Mouse (Mus musculus) midbrain, embryonic 13.5 days (tissue): Measurements from ENCODE around the gene A930004D18Rik. TPM values are rescaled to one million over a fixed set of nuclear protein-coding genes. Genes with fewer than 3 reads are reported as not detected.

Source experiments
- ATAC-seq: fragments of 200-750 bp; cut with Nextera tagmentation; 2 replicates; pipeline ENCODE4 v1.8.0; 2017; ENCODE audit warnings: mild to moderate bottlenecking, moderate TSS enrichment, moderate library complexity
- H3K27ac ChIP-seq: fragments of 300-500 bp; sonication (generic); 2 replicates; pipeline ENCODE4 v1.5.1; 2015; ENCODE audit warnings: inconsistent platforms, mild to moderate bottlenecking, moderate library complexity
- H3K27me3 ChIP-seq: fragments of 300-500 bp; sonication (generic); 2 replicates; pipeline ENCODE4 v1.6.1; 2015; ENCODE audit warnings: mild to moderate bottlenecking, inconsistent platforms
- H3K36me3 ChIP-seq: fragments of 300-500 bp; sonication (generic); 2 replicates; pipeline ENCODE4 v1.6.1; 2015; ENCODE audit warnings: mild to moderate bottlenecking, inconsistent platforms
- H3K4me1 ChIP-seq: fragments of 300-500 bp; sonication (generic); replicated peaks from 2 replicates; pipeline ENCODE4 v1.6.1; 2015; ENCODE audit warnings: inconsistent platforms
- H3K4me2 ChIP-seq: fragments of 300-500 bp; sonication (generic); replicated peaks from 2 replicates; pipeline ENCODE4 v1.6.1; 2015; ENCODE audit warnings: moderate library complexity, mild to moderate bottlenecking, inconsistent platforms
- H3K4me3 ChIP-seq: fragments of 300-500 bp; sonication (generic); replicated peaks from 2 replicates; pipeline ENCODE4 v1.5.1; 2015; ENCODE audit warnings: mild to moderate bottlenecking, inconsistent platforms
- H3K9ac ChIP-seq: fragments of 300-500 bp; sonication (generic); replicated peaks from 2 replicates; pipeline ENCODE4 v1.6.1; 2015; ENCODE audit warnings: mild to moderate bottlenecking, inconsistent platforms
- H3K9me3 ChIP-seq: fragments of 300-500 bp; sonication (generic); 2 replicates; pipeline ENCODE4 v1.6.1; 2016; ENCODE audit warnings: mild to moderate bottlenecking, inconsistent platforms
- WGBS: fragments of 180-500 bp; shearing (Covaris S2); methylation state at CpG from one replicate; pipeline ENCODE4 v1.1.7; 2015; 5-methylcytosine and 5-hydroxymethylcytosine counted together
- polyA plus RNA-seq: library from polyadenylated mRNA; unstranded; fragments of >200 nt; fragmentation: Nextera tagmentation; extraction: Ambion mirVana; gene quantifications from 2 replicates; pipeline ENCODE4 v1.2.1, GENCODE M21; 2015

The A930004D18Rik gene
- polyA plus RNA-seq, 1 experiment from 2014 or later, result 17.1 TPM

DNA sequence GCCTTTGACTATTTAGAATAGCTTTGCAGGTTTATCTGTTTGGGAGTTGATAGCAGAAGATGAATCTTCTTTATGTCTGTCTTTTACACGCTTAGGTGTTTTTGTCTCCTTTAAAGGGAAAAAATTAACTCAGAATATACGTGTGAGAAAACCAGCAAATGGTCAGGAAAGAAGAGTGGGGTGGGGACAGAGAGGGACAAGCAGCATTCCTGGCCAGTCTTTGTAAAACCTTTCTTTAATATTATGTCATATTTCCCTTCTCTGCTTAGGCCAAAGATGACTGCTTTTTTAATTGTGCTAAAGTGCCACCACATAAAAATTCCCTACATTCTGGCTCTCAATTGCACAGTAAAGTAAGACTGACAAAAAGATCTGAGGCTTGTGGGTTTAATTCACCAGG, 21.5 kb upstream of the A930004D18Rik start:
- Histone ChIP-seq H3K4me3 (peak overlapping the region; percentile 5; the same call in 1 of the 2 replicates), H3K36me3 (no peaks in the 10 kb centered on the region), H3K9me3 (no peaks in the 10 kb centered on the region), H3K27me3 (no peaks in the 10 kb centered on the region), H3K27ac (no peak overlapping the region), H3K4me1 (peaks cover 30% of the 10 kb centered on the region), H3K9ac (peak overlapping the region; percentile 97), H3K4me2 (peak overlapping the region; percentile 90)
- no peak for ATAC-seq
- 15% methylated on average over 2 of the region's 2 CpGs for WGBS

DNA sequence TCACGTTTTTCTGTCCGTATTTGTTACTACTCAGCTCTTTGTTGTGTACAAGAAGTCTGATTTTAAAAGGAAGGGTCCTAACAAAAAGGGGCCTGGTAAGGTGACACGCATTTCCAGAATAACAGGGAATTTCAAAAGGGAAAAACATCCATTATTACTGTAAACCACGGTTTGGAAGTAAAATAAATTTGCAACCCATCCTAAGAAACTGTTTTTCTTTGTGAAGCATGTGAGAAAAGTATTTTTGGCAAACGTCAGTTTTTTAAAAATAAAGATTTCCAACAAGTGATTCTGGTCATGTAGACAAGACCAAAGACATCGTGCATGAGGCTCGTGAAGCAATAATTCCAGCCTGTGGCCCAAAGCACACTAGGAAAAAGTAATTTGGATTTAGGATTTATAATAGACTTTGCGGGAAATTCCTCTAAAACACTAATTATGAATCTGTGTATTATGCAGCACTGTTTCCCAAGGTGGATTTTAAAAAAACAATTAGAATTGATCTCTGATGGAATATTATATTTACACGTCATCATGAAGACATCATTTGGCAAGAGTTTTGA, 20.7 kb upstream of the A930004D18Rik start:
- 3% methylated on average over 9 of the region's 9 CpGs for WGBS
- Histone ChIP-seq H3K27me3 (no peaks in the 10 kb centered on the region), H3K4me1 (peaks cover 36% of the 10 kb centered on the region), H3K9me3 (no peaks in the 10 kb centered on the region), H3K4me3 (peak overlapping the region; percentile 56), H3K27ac (peak overlapping the region; percentile 99), H3K4me2 (peak overlapping the region; percentile 90), H3K9ac (peak overlapping the region; percentile 97), H3K36me3 (no peaks in the 10 kb centered on the region)
- ATAC-seq, result no peak

DNA sequence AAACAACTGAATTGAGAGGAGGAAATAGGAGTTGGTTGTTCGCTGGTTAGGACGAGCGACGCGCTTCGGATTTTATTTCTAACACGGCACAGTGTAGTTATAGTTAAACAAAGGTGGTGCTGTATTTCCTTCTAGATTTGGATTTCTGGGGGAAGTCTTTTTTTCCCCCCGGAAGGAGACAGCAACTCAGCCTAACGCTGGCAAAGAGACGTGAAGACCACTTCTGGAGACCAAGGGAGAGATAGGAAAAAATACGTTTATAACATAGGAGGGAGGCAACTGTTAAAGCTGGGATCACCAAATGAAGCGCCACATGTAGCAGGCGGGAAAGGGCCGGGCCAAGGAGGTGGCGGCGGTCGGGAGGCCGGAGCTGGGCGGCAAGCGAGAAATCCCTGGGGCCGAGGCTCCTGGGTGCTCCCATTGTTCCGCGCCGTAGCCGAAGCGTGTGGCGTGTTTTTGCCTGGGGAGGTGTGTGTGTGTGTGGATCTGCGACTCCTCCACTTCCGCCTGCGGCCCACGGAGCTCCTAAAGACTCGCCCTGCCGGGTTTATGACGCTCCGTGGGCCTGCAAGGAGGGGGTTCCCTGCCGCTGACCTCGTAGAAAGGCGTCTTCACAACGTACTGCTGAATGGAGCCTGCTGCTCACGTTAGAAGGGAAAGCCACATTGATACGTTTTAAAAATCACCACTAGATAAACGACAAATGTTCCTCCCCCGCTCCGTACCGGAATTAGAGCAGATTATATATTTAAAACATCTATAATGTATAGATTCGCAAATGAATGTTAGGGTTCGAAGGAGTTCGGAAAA, 20.0 kb upstream of the A930004D18Rik start:
- Histone ChIP-seq H3K4me2 (peak overlapping the region; percentile 90), H3K9me3 (no peaks in the 10 kb centered on the region), H3K4me3 (peak overlapping the region; percentile 56), H3K4me1 (peaks cover 40% of the 10 kb centered on the region), H3K36me3 (no peaks in the 10 kb centered on the region), H3K27me3 (no peaks in the 10 kb centered on the region), H3K9ac (peak overlapping the region; percentile 97), H3K27ac (peak overlapping the region; percentile 99)
- WGBS, result under 1% methylated on average over 48 of the region's 48 CpGs
- no peak for ATAC-seq

DNA sequence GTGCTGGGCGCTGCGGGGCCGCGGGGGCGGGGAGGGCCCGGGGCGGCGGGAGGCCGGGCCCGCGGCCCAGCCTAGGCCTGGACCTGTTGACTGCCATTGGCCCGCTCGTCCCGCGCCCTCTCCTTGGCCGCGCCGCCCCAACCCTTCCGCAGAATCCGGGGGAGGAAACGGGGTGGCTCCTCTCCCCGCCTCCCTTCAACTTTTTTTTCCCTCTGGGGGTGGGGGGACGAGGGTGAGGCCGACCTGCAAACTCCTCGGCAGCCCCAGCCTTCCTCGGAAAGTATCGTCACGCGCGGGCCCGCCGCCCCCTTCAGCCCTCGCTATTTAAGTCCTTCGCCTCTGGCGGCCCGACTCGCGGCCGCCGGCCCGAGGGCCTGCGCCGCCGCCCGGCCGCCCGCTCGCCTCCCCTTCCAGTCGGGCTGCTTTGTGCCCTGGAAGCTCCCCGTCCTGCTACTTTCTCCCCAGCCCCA, 19.3 kb upstream of the A930004D18Rik start:
- H3K36me3 ChIP-seq, result no peaks in the 10 kb centered on the region
- H3K9me3 ChIP-seq, result no peaks in the 10 kb centered on the region
- H3K4me2 ChIP-seq, result peak overlapping the region; percentile 90
- H3K4me3 ChIP-seq, result peak overlapping the region; percentile 56
- H3K4me1 ChIP-seq, result peaks cover 46% of the 10 kb centered on the region
- ATAC-seq, result peak; percentile 97
- H3K27me3 ChIP-seq, result no peaks in the 10 kb centered on the region
- under 1% methylated on average over 32 of the region's 50 CpGs for WGBS
- peak overlapping the region; percentile 97 for H3K9ac ChIP-seq
- peak overlapping the region; percentile 99 for H3K27ac ChIP-seq

DNA sequence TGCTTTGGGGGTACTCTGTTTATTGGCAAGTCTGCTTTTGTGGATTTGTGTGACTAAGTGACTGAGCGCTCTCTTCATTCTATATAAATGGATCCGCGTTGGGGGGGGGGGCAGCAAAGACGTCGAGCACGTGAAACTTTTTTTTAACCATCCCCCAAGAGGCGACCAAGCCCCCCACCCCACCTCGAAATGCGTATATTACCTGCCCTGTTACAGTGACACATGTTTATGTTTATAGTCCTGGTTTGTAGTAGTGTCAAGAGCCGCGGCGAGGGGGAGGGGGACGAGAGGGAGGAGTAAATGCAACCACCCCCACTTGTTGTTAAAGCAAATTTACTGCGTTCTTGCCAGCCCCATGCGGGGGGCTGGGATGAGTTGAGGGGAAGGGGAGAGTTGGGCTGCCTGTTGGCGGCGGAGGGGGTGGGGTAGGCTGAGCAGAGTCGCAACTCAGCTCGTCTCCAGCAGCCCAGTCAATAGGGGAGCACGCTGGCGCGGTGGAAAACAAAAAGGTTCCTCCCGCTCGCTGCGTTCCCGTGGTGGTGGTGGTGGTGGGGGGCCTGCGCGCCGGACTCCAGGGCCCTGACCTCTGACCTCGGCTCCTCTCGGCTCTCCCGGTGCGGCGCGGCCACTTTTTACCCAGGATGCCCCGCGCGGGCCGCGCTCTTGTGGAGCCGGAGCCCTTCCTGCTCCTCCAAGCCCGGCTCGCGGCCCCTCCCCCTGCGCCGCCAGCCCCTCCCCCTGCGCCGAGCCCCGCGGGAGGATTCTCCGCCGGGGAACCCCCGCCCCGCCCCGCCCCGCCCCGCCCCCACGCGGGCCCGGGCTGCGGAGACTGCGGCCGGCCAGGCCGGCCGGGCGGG, 18.6 kb upstream of the A930004D18Rik start:
- peak overlapping the region; percentile 99 for H3K27ac ChIP-seq
- H3K36me3 ChIP-seq, result no peaks in the 10 kb centered on the region
- WGBS, result under 1% methylated on average over 29 of the region's 66 CpGs
- peak; percentile 95 for ATAC-seq
- H3K9me3 ChIP-seq, result no peaks in the 10 kb centered on the region
- H3K4me1 ChIP-seq, result peaks cover 53% of the 10 kb centered on the region
- peak overlapping the region; percentile 90 for H3K4me2 ChIP-seq
- H3K27me3 ChIP-seq, result no peaks in the 10 kb centered on the region
- peak overlapping the region; percentile 56 for H3K4me3 ChIP-seq
- H3K9ac ChIP-seq, result peak overlapping the region; percentile 97

DNA sequence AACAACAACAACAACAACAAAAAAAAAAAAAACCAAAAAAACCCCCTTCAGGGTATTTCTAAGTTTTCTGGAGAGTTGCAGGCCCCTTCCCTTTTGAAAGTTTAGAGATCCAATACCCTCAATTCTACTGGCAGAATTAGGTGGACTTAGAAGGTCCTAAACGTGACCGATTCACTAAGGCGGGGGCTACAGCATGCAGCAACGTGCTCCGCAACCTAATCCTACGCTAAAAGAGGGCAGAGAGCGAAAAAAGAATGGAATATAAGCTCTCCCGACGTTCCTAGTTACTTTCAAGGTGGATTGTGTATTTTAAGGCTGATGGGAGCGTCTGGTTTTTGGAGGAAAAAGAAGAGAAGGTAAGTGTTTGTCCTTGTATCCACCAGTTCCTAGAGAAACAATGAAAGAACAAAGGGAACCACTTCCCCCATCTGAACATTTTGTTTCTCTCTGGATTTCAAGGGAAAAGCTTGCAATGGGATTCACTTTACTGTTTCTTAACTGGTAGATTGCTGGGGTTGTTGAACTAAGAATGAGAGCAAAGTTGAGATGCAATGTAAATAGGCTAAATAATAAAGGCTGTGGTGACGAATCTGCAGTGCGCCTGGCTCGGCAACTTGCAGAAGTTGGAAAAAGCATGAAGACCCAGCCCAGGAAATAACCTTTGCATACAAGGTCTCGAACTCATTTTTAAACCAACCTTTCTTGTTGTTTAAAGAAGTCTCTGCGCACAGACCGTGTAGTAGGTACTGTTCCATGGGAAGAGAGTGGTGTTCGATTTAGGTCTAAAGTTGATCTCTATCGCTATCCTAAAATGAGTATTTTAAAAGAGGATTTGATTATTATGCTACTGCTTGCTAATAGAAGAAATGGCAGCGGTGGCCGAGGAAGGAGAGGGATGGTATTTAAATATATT, 17.7 kb upstream of the A930004D18Rik start, which contains the start of gene Mllt10:
Mllt10 (plus strand) TSS at position 222 of the 913 bp plus-strand sequence.
- under 1% methylated on average over 20 of the region's 20 CpGs for WGBS
- H3K9me3 ChIP-seq, result no peaks in the 10 kb centered on the region
- peak within 1 kb of the TSS; percentile 97 for H3K9ac ChIP-seq
- H3K4me1 ChIP-seq, result peaks cover 61% of the 10 kb centered on the region
- H3K36me3 ChIP-seq, result no peaks in the 10 kb centered on the region
- peak within 1 kb of the TSS; percentile 56 for H3K4me3 ChIP-seq
- H3K27me3 ChIP-seq, result no peaks in the 10 kb centered on the region
- ATAC-seq, result no peak
- H3K27ac ChIP-seq, result peak within 1 kb of the TSS; percentile 99
- H3K4me2 ChIP-seq, result peak within 1 kb of the TSS; percentile 90

DNA sequence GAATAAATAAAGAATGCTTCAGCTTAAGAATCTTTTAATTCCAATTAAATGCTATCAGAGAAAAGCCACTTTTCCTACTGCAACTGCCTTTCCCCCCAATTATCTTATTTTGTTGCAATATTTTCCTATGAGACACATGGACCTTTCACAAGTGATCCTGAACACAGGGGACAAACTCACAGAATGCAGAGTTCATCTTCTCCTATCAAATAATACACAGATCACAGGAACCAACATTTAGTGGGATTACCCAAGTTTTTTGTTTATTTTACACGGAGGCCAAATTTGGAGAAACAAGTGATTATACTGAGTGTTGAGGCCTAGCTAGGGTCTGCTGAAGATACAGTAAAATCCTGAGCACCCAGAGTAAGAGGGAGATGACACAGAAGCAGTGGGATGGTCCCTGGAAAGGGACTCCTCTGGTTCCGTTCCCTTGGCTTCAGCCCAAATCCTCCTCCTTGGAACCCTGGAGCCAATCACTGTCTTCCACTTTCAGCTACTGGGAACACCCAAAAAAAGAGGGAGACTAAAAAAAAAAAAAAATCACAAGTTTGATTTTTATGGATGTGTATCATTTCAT, 16.5 kb upstream of the A930004D18Rik start:
- Histone ChIP-seq H3K9ac (peak overlapping the region; percentile 16; the same call in 1 of the 2 replicates), H3K4me3 (no peak overlapping the region), H3K27ac (peak overlapping the region; percentile 99), H3K4me1 (peaks cover 69% of the 10 kb centered on the region), H3K27me3 (no peaks in the 10 kb centered on the region), H3K4me2 (peak overlapping the region; percentile 90), H3K9me3 (no peaks in the 10 kb centered on the region), H3K36me3 (no peaks in the 10 kb centered on the region)
- 6% methylated on average over 2 of the region's 2 CpGs for WGBS
- no peak for ATAC-seq

DNA sequence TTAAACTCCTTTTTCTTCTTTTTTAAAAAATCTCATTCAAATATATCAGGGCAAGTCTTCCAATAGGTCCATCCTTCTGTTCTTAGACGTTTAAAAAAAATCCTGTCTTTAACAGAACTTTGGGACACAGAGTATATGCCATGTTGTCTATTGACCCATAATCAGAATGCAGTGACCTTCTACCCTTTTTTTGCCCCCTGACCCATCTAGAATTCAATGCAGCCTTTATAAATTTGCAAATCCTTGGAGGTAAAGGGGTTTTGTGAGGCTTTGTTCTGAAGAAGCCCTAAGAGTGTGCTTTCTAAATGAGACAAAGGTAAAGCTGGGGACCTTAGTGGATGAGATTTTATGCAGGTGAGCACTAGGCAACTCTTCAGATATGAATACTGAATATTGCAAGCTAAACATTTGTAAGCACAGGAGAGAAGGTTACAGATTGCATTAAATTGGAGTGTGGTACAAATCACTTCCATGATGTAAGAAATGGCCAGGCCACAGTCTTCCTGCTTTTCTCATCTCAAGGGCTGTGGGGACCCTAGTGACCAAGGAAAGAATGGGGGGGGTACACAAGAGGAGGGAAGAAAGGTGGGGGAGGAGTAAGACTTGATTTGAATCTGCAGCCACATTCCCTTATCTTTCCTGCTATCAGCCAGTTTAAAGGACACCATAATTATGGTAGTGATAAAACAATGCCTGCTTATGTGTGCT, 15.9 kb upstream of the A930004D18Rik start:
- H3K27ac ChIP-seq, result peak overlapping the region; percentile 99
- WGBS, result 7% methylated on average over 1 of the region's 1 CpGs
- no peak overlapping the region; the same call in 1 of the 2 replicates for H3K9ac ChIP-seq
- no peaks in the 10 kb centered on the region for H3K36me3 ChIP-seq
- ATAC-seq, result no peak
- no peak overlapping the region for H3K4me3 ChIP-seq
- peaks cover 63% of the 10 kb centered on the region for H3K4me1 ChIP-seq
- H3K9me3 ChIP-seq, result no peaks in the 10 kb centered on the region
- no peaks in the 10 kb centered on the region for H3K27me3 ChIP-seq
- peak overlapping the region; percentile 90; the same call in 1 of the 2 replicates for H3K4me2 ChIP-seq

DNA sequence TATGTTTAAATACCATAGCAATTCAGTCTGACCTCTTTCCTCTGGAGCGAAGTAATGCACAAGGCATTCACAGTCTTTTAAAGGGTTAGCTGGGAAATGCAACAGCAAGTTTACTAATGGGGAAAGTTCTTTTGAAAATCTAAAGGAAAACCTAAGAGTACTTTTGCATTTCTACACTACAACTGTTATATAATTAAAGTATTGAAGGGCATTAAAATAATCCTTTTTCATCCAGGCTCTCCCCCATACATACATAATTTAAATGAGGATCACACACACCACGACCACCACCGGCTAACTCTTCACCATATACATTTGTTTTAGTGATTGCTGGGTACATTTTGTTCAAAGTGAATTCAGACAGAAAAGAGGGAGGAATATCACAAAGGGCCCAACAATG, 15.0 kb upstream of the A930004D18Rik start:
- H3K27ac ChIP-seq, result no peak overlapping the region
- WGBS, result 19% methylated on average over 3 of the region's 3 CpGs
- H3K27me3 ChIP-seq, result no peaks in the 10 kb centered on the region
- H3K4me1 ChIP-seq, result peaks cover 58% of the 10 kb centered on the region
- no peak overlapping the region for H3K4me3 ChIP-seq
- no peak overlapping the region for H3K4me2 ChIP-seq
- H3K36me3 ChIP-seq, result no peaks in the 10 kb centered on the region
- no peak for ATAC-seq
- no peaks in the 10 kb centered on the region for H3K9me3 ChIP-seq
- H3K9ac ChIP-seq, result no peak overlapping the region

DNA sequence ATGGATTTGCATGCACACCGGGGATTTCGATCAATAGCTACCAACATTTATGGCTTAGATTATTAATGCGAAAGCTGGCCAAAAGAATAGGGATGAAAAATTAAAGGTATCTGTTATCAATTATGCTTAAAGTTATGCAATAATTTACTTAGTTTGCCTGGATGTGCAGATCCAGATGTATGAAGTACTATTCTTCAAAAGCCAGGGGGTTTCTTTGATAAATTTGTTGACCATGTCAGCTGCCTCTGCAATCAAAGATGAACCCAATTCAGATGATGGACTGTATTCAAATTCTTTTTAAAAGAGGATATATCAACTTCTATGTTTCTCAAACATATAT, 14.3 kb upstream of the A930004D18Rik start:
- Histone ChIP-seq H3K4me3 (peak overlapping the region; percentile 18; the same call in 1 of the 2 replicates), H3K4me1 (peaks cover 58% of the 10 kb centered on the region), H3K9me3 (no peaks in the 10 kb centered on the region), H3K36me3 (no peaks in the 10 kb centered on the region), H3K27me3 (no peaks in the 10 kb centered on the region), H3K9ac (peak overlapping the region; percentile 100), H3K4me2 (peak overlapping the region; percentile 84), H3K27ac (peak overlapping the region; percentile 100)
- whole genome bisulfite sequencing, result 12% methylated on average over 3 of the region's 3 CpGs
- no peak for ATAC-seq
